Comparison of ENCODE assay signal across 19 mouse cellular contexts in the genomic region with DNA sequence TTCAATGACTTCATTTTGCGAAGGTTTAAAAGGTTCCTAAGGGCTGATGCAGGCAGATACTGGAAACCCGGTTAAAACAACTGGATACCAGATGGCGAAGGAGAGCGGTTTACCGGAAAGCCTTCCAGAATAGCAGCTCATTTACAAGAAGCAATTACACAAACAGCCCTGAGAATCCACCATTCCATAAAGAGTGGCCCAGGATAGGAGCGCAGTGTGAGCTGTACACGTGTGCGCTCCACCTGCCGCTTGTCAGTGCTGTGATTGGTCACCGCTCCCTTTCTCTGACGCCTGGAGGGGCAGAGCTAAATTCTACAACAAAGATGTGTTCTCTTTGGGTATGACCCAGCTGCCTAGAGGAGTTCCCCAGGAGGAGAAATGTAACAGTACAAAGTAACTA.
"Had no signal": no experiment of that assay in that cellular context is flagged by ENCODE, and none has a peak within 500 bp of the region (broad histone marks: within the 10 kb centered on the region; RNA-seq: fewer than 3 reads in every experiment).

No protein-coding gene starts in this region.

- H3K36me3 ChIP-seq: limb, embryonic 15.5 days; midbrain, embryonic 12.5 days; midbrain, embryonic 15.5 days; neural tube, embryonic 12.5 days had no signal

- H3K4me3 ChIP-seq: layer of hippocampus, adult 2 months; limb, embryonic 15.5 days; midbrain, embryonic 12.5 days; midbrain, embryonic 15.5 days; neural tube, embryonic 12.5 days had no signal

- ATAC-seq: intestine, postnatal 0 days; liver, postnatal 0 days; lung, postnatal 0 days; midbrain, embryonic 15.5 days had no signal

- H3K27ac ChIP-seq: kidney, postnatal 0 days; layer of hippocampus, adult 2 months; limb, embryonic 15.5 days; liver, embryonic 14.5 days; macrophage; midbrain, embryonic 12.5 days; midbrain, embryonic 15.5 days; neural tube, embryonic 12.5 days; stomach, postnatal 0 days had no signal

- DNase-seq: kidney, adult 2 months; kidney, postnatal 25 days; layer of hippocampus, adult 9-11 months; liver, postnatal 0 days; lung, embryonic 14.5 days; thymus, adult 2 months; thymus, postnatal 25 days had no signal

- H3K9ac ChIP-seq: limb, embryonic 15.5 days; liver, embryonic 14.5 days; liver, postnatal 0 days; lung, embryonic 14.5 days; midbrain, embryonic 12.5 days; midbrain, embryonic 15.5 days; neural tube, embryonic 12.5 days had no signal

- H3K27me3 ChIP-seq: midbrain, embryonic 12.5 days; midbrain, embryonic 15.5 days; neural tube, embryonic 12.5 days had no signal

- H3K9me3 ChIP-seq: limb, embryonic 15.5 days; midbrain, embryonic 15.5 days; neural tube, embryonic 12.5 days had no signal

- H3K4me2 ChIP-seq: limb, embryonic 15.5 days; liver, embryonic 11.5 days; lung, embryonic 14.5 days; midbrain, embryonic 12.5 days; midbrain, embryonic 15.5 days; neural tube, embryonic 12.5 days had no signal
